Mouse (Mus musculus) ES-E14 (cell line): Measurements from ENCODE around the gene Gaa.

Experiments used
- CHD2 ChIP-seq: IDR thresholded peaks from 2 replicates; pipeline ENCODE4 v1.6.1; 2014; ENCODE audit warnings: mild to moderate bottlenecking, low read depth, low read length, inconsistent platforms
- HCFC1 ChIP-seq: IDR thresholded peaks from 2 replicates; pipeline ENCODE4 v1.6.1; 2012; ENCODE audit warnings: low read length, inconsistent platforms, borderline replicate concordance; ENCODE audit not compliant: insufficient read depth
- MAFK ChIP-seq: IDR thresholded peaks from 2 replicates; pipeline ENCODE4 v1.6.1; 2014; ENCODE audit warnings: mild to moderate bottlenecking, low read depth, low read length, inconsistent platforms; ENCODE audit not compliant: insufficient read depth
- ZC3H11A ChIP-seq: IDR thresholded peaks from 2 replicates; pipeline ENCODE4 v1.6.1; 2012; ENCODE audit warnings: low read depth, mild to moderate bottlenecking, inconsistent platforms, low read length, borderline replicate concordance
- ZNF384 ChIP-seq: IDR thresholded peaks from 2 replicates; pipeline ENCODE4 v1.6.1; 2012; ENCODE audit warnings: low read depth, low read length, inconsistent platforms

DNA sequence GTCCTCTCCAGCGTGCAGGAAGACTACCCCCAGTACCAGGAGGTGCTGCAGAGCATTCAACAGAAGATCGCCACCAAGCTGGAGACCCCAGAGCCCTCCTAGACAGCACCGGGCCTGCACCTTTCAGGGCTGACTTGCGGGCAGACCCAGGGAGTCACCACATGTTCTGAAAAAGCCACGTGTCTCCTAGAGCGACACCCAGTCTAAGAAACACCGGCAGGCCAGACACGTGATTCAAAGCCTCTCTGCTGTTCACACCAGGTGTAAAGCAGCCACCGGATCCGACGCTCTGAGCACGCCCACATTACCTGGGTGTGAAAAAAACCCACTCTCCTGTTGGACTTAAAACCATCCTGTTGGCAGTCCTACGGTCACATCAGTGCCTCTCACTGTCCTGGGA, 3.3 kb upstream of the Gaa start:
- TF ChIP-seq HCFC1 (no peak), ZC3H11A (no peak), ZNF384 (no peak), MAFK (no peak), CHD2 (no peak)
